Mouse (Mus musculus): ENCODE measurements around the gene Shroom3.
A peak's percentile ranks its signal among the peaks of the same experiment; 100 is the strongest.

The Shroom3 gene

DNA sequence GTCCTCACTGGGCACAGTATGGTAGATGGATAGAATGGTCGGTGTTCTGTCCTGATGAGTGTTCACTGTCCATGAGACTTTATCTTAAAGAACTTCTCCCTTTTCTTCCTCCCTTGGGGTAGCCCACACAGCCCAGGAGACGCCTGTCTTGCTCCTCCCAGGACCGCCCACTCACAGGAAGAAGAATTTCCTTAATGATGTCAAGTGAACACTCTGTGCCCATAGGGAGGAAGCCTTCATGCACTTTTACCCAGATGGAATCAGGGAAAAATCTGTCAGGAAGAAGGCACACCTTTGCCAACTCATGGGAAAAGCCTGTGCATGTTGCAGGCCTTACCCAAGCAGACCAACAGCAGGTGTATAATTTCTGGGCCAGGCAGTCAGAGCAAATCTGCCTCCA, 174.9 kb downstream of the Shroom3 start:
- no peak for DNase-seq

DNA sequence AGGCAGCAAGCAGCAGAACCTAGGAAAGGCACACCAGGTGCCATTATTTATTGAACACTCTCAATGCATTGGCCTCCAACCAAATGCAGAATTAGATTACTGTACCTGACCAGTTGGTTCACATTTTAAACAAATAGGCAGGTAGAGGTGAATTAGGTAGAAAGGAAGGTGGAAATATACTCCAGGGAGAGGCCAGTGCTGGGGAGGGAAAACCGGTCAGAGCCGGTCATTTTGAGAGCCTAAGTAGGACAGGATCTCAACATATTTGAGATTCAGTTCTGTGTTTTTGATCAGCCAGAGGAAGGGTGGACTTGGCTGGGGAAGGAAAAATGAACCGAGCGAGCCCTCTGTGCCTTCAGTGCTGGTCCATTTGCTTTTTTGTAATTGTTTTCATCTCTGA, 175.3 kb downstream of the Shroom3 start:
- DNase-seq, result no peak

DNA sequence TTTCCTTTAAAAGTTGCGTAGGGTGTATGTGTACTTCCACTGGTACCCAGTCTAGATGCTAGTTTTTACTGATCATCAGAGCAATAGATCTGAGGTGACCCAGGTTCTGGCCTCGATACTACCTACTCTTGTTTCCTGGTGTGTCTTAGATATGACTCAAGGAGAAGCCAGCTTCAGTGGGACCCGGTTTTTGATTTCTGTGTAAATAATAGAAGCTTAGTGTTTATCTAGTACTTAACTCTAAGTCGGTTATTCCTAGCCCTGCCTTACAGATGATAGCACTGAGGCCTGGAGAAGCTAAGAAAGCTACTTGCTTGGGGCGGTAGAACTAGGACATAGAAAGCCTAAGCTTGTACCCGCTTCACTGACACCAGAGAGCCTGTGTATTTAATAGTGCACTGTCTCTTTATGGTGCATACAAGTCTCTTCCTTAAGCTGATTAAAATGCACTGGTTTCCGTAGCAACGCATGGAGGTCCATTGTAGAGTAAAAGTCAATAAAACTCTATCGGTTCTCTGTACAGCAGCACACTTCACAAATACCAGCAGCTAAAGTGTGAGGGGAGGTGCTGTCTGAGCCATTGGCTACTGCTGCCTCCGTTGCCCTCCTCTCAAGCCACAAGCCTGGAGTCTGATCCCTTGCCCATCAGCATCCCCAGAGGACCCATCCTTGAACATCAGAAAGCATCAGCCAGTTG, 178.3 kb downstream of the Shroom3 start:
- DNase-seq, result no peak

DNA sequence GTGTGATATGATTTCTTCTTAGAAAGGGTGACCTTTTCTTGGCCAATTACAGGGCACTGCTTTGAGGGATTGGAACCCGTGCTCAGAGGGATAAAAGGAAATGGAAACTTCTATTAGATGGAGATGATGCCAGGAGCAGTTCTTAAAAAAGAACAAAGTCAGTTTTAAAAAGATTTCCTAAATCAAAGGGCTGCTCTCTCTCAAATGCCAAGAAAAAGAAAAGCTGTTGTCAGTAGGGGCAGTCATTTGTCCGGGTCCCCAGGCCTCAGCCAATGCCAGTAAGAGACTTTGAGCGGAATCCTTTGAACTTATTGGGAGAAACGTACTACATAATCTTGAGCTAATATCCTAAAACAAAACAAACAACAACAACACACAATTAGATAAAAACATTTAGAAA, 181.9 kb downstream of the Shroom3 start:
- DNase-seq, result no peak

DNA sequence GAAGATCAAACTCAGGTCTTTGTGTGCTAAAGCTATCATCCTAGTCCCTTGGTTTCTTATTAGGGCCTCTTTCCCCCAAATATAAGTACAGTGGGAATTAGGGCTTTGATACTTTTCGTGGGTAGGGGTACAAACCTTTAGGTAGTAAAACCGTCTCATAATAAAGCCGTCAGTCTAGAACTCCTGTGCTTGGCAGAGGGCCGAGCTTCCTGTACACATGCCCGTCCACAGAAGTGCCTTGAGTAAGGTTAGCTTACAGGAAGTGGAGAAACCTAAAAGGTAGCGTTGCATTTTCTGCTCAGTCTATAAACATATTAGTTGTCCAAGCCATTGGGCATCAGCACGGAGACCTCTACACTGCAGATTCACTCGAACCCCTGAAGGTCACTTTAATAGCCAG, 183.3 kb downstream of the Shroom3 start:
- no peak for DNase-seq

DNA sequence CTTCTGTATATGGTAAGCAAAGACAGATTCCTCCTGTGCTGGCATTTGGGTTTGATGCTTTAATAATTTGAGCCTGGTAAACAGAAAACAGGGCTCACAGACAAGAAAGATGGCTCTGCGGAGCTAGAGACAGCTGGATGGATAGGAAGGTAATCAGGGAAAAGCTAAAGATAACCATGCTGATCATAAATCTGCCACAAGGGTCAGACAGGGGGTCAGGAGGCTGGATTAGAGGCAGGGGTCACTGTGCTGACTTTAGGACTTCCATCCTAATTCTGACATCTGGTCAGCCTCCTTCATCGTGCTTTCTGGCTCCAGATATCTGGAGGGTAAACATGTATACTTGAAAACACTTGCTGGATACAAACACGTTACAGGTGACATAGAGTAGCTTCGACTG, 184.0 kb downstream of the Shroom3 start:
- DNase-seq, result no peak

DNA sequence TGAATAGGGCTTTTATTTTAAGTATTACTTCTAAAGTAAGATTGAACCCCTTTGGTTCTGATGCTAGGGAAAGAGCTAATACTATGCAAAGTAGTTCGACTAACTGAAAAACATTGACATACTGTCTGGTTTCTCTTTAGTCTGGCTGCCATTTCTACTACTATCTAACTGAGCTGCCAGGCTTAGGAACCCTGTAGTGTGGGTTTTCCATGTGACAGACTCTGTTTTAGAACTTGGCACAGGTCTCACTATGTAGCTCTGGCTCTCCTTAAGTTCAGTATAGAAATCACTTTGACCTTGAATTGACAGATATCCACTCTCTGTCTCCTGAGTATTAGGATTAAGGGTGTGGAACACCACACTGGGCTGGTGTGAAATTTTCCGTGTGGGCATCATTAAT, 185.0 kb downstream of the Shroom3 start:
- DNase-seq, result no peak

DNA sequence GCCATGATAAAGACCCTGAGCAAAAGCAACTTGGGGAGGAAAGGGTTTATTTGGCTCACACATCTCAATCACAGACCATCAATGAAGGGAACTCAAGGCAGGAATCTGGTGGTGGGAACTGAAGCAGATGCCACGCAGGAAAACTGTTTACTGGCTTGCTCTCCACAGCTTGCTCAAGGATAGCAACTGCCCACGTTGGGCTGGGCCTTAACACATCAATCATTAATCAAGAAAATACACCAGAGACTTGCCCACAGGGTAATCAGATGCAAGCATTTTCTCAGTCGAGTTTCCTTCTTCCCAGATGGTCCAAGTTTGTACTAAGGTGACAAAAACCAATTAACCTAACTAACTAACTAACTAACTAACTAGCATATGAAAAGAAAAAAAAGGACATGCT, 187.8 kb downstream of the Shroom3 start:
- DNase-seq, result no peak

DNA sequence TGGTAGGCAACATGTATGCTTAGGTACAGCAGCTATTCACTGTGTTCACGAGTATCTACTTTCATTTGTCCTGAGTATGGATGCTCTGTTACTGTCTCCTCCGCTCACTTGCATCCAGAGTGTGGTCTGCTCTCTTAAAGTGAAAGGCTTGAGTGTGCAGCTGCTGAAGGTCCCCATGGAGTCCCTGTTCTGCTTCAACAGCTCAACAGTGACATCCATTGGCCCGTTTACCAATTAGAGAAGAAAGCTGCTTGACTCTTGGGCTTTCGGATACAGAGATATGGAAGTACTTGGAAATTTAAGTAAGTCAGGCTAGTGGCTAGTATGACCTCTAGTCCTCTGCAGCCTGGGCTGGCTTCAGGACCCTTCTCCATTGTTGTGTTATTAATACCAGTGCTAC, 188.9 kb downstream of the Shroom3 start:
- no peak for DNase-seq

DNA sequence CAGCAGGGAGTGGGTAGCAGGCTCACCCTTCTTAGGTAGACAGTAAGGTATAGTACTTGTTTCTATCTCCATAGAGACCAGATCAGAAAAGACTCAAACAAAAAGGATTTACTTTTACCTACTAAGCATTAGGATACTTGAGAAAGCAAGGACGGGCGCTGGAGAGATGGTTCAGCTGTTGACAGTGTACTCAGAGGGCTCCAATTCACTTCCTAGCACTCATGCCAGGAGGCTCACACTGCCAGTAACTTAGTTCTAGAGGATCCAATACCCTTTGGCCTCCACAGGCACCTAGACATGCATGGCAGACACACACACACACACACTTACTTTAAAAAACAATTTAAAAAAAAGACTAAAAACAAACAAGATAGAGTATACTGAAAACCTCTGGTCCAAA, 189.8 kb downstream of the Shroom3 start:
- no peak for DNase-seq

DNA sequence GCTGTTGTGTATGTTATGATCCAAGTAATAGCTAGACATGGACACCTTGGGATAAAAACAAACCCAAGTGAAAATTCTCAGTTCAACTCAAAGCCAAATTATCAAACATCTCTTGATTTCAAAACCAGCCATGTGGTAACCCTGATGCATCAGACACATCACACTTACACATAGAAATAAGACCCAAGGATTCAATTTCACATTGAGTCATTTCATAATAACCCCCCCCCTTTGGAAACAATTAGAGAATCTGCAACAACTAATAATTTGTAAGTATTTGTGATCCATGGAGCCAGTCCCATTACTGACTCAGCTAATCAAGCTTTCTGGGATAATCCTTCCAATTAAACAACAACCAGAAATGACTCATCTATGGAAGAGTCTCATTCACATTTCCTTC, 190.3 kb downstream of the Shroom3 start:
- DNase-seq, result no peak

DNA sequence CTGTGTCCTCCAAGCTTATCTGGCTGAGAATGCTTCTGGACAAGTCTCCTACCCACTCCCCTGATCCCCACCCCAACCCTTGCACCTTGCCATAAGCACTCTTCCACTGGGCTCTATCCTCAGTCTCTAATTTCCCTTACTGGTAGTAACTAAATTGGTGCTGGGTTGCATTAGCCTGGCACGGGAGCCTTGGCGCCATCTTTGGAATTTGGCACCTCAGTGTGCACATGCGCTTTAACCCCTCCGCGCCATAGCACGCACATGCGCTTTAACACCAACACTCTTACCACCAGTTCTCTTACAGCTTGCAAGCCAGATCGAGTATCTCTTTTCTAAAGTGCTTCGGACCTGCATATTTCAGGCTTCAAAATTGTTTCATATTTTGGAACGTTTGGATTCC, 192.6 kb downstream of the Shroom3 start:
- DNase-seq, result no peak

DNA sequence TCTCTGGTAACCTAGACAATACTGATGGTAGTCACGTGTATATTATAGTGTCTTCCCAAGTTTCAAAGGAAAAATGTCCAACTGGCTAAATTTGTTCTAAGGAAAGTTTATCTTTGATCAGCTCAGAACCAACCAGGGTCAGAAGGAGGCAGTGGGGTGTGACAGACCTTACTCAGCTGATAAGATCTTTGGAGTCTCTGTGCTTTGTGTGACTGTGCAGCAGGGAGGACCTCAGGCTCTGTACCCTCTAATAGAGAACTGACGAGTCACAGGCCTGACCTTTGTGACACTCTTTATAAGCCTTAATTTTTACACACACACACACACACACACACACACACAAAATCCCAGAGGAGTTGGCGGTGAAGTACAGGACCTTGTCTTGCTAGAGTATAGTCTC, 193.9 kb downstream of the Shroom3 start:
- DNase-seq, result no peak

DNA sequence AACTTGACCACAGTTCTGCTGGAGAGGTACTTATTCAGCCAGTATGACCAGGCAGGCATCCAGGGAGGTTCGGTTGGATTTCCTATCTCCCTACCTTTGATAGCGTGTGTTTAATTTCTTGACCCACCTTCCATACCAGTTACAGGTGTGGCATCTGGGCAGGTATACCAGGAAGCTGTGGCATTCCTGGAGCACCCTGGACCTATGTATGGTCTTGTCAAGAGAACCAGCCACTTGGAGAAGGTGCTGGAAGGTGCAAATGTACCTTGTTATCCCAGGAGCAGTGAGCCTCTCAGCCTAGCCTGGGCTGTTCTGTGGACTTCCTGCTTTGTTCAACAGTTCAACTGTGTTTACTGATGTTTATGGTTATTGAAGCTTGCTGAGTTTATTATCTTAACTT, 197.2 kb downstream of the Shroom3 start:
- no peak for DNase-seq

DNA sequence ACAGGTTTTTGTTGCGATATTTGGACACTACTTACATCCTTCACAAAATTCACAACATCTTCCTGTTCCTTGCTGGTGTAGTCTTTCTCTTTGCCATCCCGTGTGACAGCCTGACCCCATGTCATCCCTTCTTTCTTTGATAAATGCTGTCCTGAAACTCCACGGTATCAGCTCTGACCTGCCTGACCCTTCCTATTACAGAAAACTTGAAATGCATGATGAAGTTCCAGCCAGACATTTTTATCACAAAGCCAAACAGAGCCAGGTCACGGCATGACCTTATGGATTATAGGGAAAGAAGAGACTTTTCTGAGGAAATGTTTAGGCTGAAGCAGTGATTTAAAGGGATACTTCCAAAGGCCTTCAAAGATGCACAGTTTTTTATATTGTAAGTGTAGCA, 197.7 kb downstream of the Shroom3 start:
- no peak for DNase-seq

DNA sequence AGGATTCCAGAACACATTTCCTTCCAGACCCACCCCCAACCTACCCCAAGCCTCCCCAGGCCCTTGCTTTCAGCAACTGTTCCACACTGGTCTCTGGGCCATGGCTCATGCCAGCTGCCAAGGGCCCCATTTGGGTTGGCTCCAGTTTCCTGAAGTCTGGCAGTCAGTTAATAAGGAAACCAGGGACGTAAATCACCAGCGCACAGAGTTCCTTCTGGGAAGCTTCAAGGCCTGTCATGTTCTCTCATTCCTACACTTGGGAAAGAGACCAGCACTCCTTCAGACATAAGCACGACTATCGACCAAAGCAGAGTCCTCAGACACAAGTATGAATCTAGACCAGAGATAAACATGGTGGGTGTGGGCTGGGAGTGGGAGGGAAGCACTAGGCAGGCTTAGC, 202.9 kb downstream of the Shroom3 start:
- no peak for DNase-seq

DNA sequence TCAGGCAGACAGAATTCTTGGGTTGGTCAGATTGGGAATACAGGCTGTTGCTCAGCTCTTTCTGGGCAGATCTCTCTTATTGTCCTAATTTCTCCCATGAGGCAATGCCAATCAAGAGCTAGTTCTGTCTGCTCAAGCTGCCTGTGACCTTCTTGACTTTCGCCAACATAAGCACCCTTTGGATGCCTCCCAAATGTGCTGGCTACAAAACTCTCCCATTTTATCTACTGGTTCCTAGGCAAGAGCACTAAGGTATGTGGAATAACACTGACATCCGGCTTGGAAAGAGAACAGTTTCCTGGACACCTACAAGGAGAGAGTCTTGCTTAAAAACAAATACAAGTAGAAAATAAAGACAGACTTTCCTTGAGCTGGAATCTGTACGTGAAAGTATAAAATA, 204.3 kb downstream of the Shroom3 start:
- no peak for DNase-seq

DNA sequence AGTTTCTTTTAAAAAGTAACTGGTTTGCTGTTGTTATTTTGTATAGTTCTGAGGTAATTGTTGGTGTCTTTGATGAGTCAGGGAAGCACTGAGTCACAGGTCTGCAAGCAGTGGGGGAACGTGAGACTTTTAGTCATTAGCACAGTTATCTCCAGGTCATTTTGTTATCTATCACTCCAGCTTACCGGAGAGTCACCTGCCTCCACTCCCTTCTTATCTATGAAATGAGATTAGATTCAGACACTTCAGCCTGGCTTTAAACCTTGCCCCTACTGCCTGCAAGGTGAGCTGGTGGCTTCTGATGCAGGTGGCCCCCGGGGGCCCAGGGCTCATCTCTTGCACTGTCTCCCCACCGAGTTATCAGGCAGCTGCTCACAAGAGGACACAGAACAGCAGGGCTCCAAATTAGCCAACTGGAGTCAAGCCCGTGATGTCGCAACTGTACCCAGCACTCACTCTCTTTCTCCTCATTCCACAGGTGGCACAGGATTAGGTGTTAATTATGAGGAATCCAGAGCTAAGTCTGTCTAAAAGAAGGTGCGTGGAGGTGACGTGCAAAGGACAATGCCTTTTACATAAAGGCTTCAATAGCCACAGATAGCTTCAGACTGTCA, 205.5 kb downstream of the Shroom3 start:
- DNase-seq, result no peak

DNA sequence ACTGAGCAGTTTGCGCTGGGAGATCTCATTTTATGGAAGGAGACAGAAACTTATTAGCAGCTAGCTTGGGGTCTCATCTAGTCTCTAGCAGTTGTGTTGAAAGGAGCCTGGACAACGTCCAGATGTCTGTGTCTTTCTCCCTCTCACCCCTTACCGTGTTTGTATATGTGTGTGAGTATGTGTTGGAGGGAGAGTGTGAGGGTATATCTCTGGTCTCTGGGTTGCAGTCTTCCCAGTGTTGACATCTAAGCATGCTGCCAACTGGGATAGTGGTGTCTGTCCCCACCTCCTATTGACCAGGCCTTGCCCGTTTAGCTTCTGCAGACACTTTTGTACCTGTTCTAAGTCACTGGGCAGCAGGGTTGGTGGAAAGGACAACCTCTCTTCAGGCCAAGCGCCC, 207.7 kb downstream of the Shroom3 start:
- DNase-seq, result no peak

DNA sequence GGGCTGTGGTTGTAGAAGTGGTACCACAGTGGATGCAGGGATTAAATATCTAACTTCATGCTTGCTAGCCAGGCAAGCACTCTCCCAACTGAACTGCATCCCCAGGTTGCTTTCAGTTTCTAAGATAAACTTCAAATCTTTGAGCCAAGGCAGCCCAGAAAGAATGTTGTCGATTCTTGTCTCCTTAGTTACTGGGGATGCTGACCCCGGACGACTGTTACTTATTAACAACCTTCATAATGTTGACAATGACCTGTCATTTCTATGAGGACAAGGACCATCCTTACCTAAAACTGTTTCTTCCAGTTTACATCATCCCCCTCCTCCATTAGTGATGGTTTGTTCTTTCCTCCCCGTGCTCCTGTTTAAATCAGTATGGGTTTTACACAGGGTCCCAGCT, 210.0 kb downstream of the Shroom3 start:
- no peak for DNase-seq

DNA sequence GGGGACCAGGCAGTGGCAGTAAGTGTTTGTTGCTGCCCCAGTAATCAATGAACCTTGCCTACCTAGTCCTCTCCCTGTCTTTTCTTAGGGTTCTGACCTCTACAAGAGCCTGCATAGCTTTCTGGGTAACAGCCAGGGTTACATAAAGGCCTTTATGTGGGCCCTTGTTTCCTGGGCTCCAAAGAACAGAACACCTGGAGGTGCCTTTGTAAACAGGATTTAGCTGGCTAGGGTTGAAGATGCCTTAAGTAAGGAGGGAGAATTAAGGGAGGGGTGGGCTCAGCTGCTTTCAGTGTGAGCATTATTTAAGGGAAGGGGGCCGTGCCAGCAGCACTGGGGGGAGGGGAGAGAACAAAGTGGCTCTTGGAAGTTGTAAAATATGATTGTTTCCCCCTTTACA, 210.5 kb downstream of the Shroom3 start:
- no peak for DNase-seq

DNA sequence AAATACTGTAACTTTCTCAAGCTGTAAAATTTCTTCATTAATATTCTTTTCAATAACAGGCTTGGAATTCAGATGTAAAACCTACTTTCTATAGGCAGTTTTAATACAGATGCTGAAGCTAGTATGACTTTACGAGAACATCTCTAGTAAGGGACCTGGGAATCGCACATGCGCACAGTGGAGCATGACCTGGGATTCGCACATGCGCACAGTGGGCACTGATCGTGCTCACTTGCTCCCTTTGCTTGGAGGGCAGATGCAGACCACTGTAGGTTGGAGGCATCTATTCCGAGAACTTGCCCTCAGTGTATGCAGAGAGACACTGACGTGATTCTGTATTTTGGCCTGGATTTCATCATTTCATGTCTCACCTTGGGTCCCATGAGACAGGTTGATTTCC, 212.6 kb downstream of the Shroom3 start:
- no peak for DNase-seq

DNA sequence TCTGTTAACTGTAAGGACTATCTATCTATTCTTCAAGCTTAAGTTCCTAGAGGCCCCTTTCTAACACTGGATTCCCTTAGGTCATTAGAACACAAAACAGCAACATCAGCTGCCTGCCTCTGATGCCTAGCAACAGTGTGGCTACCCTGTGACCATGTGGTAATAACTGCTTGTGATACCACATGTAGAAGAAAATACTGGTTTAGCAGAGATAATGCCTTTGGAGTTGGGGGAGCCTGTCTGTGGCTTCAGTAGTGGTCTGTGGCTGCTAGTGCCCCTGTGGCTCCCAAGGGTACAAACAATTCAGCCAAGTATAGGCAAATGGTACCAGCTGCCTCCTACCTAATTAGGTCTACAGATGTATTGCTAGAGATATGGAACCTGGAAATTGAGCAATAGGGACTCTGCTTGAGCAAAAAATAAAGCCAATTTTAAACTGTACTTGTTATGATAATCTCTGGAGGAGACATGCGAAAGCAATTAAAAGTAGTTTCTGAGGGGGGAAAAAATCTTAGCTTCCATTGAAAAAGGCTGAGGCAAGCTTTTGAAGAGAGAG, 213.6 kb downstream of the Shroom3 start:
- DNase-seq, result no peak

DNA sequence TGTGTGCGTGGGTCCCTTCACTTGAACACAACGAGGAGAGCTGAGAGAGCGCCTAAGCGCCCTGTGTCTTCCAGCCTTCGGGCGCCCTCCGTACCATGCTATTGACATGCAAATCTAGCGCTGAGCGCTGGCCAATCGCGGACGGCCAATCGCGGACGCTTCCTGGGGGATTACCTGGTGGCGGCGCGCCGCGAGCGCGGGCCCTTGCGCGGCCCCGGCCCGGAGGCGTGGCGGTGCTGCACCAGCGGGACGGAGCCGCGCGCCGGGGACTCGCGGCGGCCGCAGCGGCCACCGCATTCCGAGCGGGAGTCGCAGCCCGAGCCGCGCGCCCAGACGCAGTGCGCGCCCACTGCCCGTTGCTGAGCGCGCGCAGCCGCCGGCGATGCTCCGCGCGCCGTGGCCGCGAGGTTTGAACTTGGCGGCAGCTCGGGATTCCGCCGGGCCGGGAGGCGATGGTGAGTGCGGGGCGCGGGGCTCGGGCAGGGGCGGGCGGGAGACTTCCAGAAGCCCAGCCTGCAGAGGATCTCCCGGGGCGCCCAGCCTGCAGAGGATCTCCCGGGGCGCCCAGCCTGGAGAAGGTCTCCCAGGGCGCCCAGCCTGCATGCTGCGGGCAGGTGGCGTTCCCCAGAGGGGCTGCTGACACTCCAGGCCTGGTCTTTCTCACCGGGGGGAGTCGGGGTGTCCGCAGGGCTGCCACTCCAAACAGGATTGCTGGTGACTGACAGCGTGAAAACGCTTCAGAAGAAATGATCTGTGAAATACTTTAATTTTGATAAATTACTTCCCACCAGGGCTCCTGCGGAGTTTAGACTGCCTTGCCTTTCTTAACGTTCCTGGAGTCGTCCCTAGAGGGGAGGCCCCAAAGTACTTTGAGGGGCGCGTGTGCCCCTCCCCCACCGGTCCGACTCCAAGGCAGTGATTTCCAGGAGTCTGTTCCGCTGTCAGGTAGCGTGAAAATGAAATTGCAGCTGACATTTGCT, 214.8 kb downstream of the Shroom3 start:
- peak; percentile 26 for DNase-seq

Measured in cerebellum, adult 11 months (tissue).